Mouse (Mus musculus) limb, embryonic 14.5 days (tissue): ENCODE results near the gene Gpr65. TPM values are rescaled to one million over a fixed set of nuclear protein-coding genes. Genes with fewer than 3 reads are reported as not detected.

Source experiments
- ATAC-seq: fragments of 200-750 bp; cut with Nextera tagmentation; 2 replicates; pipeline ENCODE4 v1.8.0; 2017; ENCODE audit warnings: low read depth, moderate number of reproducible peaks, moderate TSS enrichment; ENCODE audit not compliant: low FRiP score
- DNase-seq: peaks from one replicate; pipeline ENCODE4 v3.0.0-alpha.2; 2015; ENCODE audit warnings: low spot score
- H3K27ac ChIP-seq: fragments of 300-500 bp; sonication (generic); replicated peaks from 2 replicates; pipeline ENCODE4 v1.5.1; 2014; ENCODE audit warnings: low read depth, mild to moderate bottlenecking, low read length, moderate library complexity, mixed read lengths
- H3K27me3 ChIP-seq: fragments of 300-500 bp; sonication (generic); 2 replicates; pipeline ENCODE4 v1.6.1; 2014; ENCODE audit warnings: low read length, mixed read lengths; ENCODE audit not compliant: control insufficient read depth, insufficient read depth
- H3K36me3 ChIP-seq: fragments of 300-500 bp; sonication (generic); 2 replicates; pipeline ENCODE4 v1.6.1; 2014; ENCODE audit warnings: mild to moderate bottlenecking, low read length, moderate library complexity, mixed read lengths; ENCODE audit not compliant: control insufficient read depth, insufficient read depth
- H3K4me1 ChIP-seq: fragments of 300-500 bp; sonication (generic); 2 replicates; pipeline ENCODE4 v1.6.1; 2014; ENCODE audit warnings: antibody characterized with exemption, low read length, mixed read lengths; ENCODE audit not compliant: control insufficient read depth, insufficient read depth
- H3K4me2 ChIP-seq: fragments of 300-500 bp; sonication (generic); replicated peaks from 2 replicates; pipeline ENCODE4 v1.6.1; 2014; ENCODE audit warnings: low read depth, mild to moderate bottlenecking, low read length, moderate library complexity; ENCODE audit not compliant: severe bottlenecking
- H3K4me3 ChIP-seq: fragments of 300-500 bp; sonication (generic); replicated peaks from 2 replicates; pipeline ENCODE4 v1.5.1; 2014; ENCODE audit warnings: low read length
- H3K9ac ChIP-seq: fragments of 300-500 bp; sonication (generic); 2 replicates; pipeline ENCODE4 v1.6.1; 2014; ENCODE audit warnings: mild to moderate bottlenecking, low read depth, low read length, moderate library complexity; ENCODE audit not compliant: severe bottlenecking
- H3K9me3 ChIP-seq: fragments of 300-500 bp; sonication (generic); 2 replicates; pipeline ENCODE4 v1.6.1; 2016; ENCODE audit warnings: low read length; ENCODE audit not compliant: control insufficient read depth
- POLR2A ChIP-seq: fragments of 200-500 bp; IDR thresholded peaks from 2 replicates; pipeline ENCODE4 v1.8.0; 2012; ENCODE audit warnings: inconsistent platforms, mild to moderate bottlenecking, moderate library complexity, borderline replicate concordance; ENCODE audit not compliant: insufficient read depth, insufficient read length; ENCODE audit errors: extremely low read depth
- WGBS: fragments of 180-500 bp; shearing (Covaris S2); extraction: QIAGEN DNeasy Blood & Tissue Kit; methylation state at CpG from one replicate; pipeline ENCODE4 v1.1.7; 2014; 5-methylcytosine and 5-hydroxymethylcytosine counted together
- polyA plus RNA-seq, 2 experiments: library from polyadenylated mRNA; depleted of rRNA in 1 of 2; stranded (reverse) in 1 of 2; unstranded in 1 of 2; fragments of >200 nt; fragmentation: Nextera tagmentation in 1 of 2; extraction: Ambion mirVana in 1 of 2; gene quantifications; 2 replicates each; pipeline versions ENCODE4 v1.2.1 to v1.2.3; 2012 to 2014

The Gpr65 gene
- polyA plus RNA-seq, 2 experiments: 2.5 to 4.1 TPM

DNA sequence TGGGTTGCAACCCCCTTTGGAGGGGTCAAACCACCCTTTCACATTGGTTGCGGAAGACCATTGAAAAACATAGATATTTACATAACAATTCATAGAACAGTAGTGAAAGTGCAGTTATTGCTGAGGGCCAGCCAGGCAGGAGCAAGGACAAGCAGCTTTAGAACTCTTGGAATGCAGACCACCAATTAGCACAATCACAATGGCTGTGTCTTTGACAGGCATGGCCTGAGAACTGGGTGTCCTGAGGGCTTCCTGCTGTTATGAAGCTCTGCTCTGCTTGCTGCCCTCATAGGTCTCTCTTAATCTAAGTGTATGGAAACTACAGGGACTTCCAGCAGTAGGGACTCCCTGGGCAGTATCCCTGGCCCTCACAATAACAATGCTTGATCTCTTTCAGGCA is 34.6 kb downstream of the Gpr65 start:
- Histone ChIP-seq H3K4me1 (no peaks in the 10 kb centered on the region), H3K36me3 (no peaks in the 10 kb centered on the region), H3K9ac (no peak overlapping the region), H3K4me3 (no peak overlapping the region), H3K27ac (no peak overlapping the region), H3K27me3 (no peaks in the 10 kb centered on the region), H3K9me3 (no peaks in the 10 kb centered on the region), H3K4me2 (no peak overlapping the region)
- no peak for DNase-seq
- TF ChIP-seq POLR2A: no peak
- WGBS: 92% methylated on average over 1 of the region's 1 CpGs
- no peak for ATAC-seq

DNA sequence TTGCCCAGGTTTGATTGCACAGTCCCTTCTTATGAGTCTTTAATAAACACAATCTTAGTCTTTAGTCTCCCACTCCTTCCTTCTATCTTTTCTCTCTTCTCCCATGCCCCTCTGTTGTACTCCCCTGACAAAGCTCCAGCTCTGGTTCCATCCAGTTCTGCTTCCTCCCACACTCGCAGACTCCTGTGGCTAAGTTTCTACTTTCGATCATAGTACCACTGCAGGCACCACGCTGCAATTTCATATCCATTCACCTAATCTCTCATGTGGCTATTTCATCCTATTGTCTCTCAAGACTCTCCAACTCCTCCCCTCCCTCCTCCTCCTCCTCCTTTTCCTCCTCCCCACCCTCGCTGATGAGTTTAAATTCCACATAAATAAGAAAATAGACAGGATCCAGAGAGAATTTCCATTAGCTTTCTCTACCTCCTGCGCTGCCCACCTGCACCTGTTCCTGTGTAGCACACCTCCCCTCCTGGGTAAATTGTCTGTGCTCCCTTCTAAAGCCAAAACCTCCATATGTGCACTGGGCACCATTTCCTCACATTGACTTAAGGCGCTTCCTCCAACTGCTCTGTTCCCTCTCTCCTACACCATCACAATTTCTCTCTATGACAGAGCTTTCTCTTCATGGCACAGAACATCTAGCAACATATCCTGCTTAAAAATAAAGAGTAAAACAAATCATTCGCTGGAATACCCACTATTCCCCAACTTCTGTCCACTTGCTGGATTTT is 38.9 kb downstream of the Gpr65 start:
- H3K27me3 ChIP-seq: no peaks in the 10 kb centered on the region
- 89% methylated on average over 7 of the region's 7 CpGs for WGBS
- H3K27ac ChIP-seq: no peak overlapping the region
- no peak overlapping the region for H3K4me2 ChIP-seq
- DNase-seq (no peak), ATAC-seq (no peak)
- H3K9ac ChIP-seq: no peak overlapping the region
- TF ChIP-seq POLR2A: no peak
- no peaks in the 10 kb centered on the region for H3K4me1 ChIP-seq
- no peak overlapping the region for H3K4me3 ChIP-seq
- no peaks in the 10 kb centered on the region for H3K36me3 ChIP-seq
- H3K9me3 ChIP-seq: no peaks in the 10 kb centered on the region

DNA sequence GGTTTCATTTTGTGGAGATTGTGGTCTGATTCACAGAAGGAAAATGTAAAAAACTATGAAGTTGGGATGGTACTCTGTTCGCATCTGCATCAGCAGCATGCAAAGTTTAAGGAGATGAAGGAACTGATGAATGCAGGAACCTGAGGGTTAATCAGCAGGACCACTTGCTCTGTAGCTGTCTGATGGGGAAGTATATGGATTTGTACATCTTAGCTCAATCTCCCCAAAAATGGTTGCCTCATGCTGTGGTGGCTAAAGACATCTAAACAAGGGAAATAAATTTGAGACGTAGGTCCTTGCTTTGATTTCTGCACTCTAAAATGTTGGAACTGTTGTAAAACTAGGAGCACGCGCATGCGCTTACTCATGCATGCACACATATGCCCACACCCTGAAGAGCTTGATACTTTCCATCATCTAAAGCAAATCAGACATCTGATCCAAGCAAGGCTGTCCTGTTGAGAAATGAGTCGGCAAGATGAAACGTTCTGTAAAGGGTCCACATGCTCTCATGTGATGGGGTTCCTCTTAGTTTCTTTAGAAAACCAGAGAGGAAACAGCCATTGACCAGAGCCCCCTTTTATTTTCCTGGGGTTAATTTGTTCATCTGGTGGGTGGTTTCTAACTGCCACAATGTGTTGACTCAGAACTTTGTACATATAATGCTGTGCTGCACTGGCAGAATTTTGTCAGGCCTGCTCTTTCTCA is 43.1 kb downstream of the Gpr65 start:
- ATAC-seq: no peak
- H3K36me3 ChIP-seq: no peaks in the 10 kb centered on the region
- WGBS: 78% methylated on average over 7 of the region's 7 CpGs
- TF ChIP-seq POLR2A: no peak
- no peak overlapping the region for H3K27ac ChIP-seq
- DNase-seq: no peak
- H3K9ac ChIP-seq: no peak overlapping the region
- no peaks in the 10 kb centered on the region for H3K9me3 ChIP-seq
- no peaks in the 10 kb centered on the region for H3K27me3 ChIP-seq
- H3K4me2 ChIP-seq: no peak overlapping the region
- no peaks in the 10 kb centered on the region for H3K4me1 ChIP-seq
- no peak overlapping the region for H3K4me3 ChIP-seq

GRCm38 (mm10) chr12:98315924-98316323 is 47.5 kb downstream of the Gpr65 start:
- Histone ChIP-seq H3K4me1 (no peaks in the 10 kb centered on the region), H3K27me3 (no peaks in the 10 kb centered on the region), H3K4me2 (no peak overlapping the region), H3K4me3 (no peak overlapping the region), H3K9me3 (no peaks in the 10 kb centered on the region), H3K9ac (no peak overlapping the region), H3K36me3 (no peaks in the 10 kb centered on the region), H3K27ac (no peak overlapping the region)
- ATAC-seq: no peak
- DNase-seq: no peak
- TF ChIP-seq POLR2A: no peak
- 69% methylated on average over 5 of the region's 5 CpGs for WGBS

GRCm38 (mm10) chr12:98317718-98318340 is 49.4 kb downstream of the Gpr65 start:
- Histone ChIP-seq H3K4me2 (no peak overlapping the region), H3K4me3 (no peak overlapping the region), H3K9me3 (no peaks in the 10 kb centered on the region), H3K36me3 (no peaks in the 10 kb centered on the region), H3K4me1 (no peaks in the 10 kb centered on the region), H3K9ac (no peak overlapping the region), H3K27me3 (no peaks in the 10 kb centered on the region), H3K27ac (no peak overlapping the region)
- ATAC-seq: no peak
- no peak for TF ChIP-seq POLR2A
- 89% methylated on average over 8 of the region's 8 CpGs for WGBS
- DNase-seq: no peak
